Mouse (Mus musculus): ENCODE measurements around the gene Id4.

DNA sequence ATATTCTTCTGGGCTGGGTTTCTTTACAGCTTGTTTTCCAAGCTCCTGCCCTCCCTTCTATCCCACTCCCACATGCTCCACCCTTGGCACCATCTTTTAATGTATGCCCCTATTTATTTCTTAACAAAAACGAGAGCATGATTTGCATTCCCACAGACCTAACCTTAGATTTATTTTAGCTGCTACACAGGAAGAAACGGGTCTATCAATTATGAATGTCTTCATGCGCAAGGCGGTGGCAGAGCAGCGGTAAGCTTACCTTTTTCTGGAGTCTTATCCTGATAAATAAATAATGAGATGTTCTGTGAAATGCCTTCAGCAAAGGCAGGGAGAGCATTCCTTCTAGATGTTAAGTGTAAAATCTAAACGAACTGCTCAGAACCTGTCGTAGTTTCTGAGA lies 24.2 kb upstream of the Id4 start:
- TF ChIP-seq GATA1 (IDR thresholded peaks at IDR 0.05; ENCODE audit: low read length) (no peak), TAL1 (IDR thresholded peaks at IDR 0.05; ENCODE audit: low read length) (no peak)
